Mouse (Mus musculus) lung, adult 10 weeks (tissue): ENCODE results near the gene Supt6. TPM values are rescaled to one million over a fixed set of nuclear protein-coding genes. Genes with fewer than 3 reads are reported as not detected.

Experiments
- polyA plus RNA-seq: library from polyadenylated mRNA; stranded (reverse); fragments of 350-450 nt; fragmentation: Illumina TruSeq; extraction: RNeasy Lipid Tissue Mini Kit (QIAGEN cat#74804); gene quantifications from one replicate; pipeline ENCODE4 v1.2.3, GENCODE M21; 2014; ENCODE audit warnings: low read depth, low replicate concordance; ENCODE audit not compliant: insufficient read depth

The Supt6 gene
- polyA plus RNA-seq = 17.9 TPM

GRCm38 (mm10) chr11:78245627-78246317, at the start of gene Supt6, which contains the start of gene Sdf2:
Gene Supt6 (minus strand): TSS chr11:78245987.
Gene Sdf2 (plus strand): TSS chr11:78245746.

GRCm38 (mm10) chr11:78290654-78291053, 44.9 kb upstream of the Supt6 start, which contains the start of gene BC030499:
Gene BC030499 (plus strand): TSS chr11:78290841.

GRCm38 (mm10) chr11:78261380-78262352, 15.9 kb upstream of the Supt6 start, which contains the start of gene 2610507B11Rik:
Gene 2610507B11Rik (plus strand): TSS chr11:78261752.

GRCm38 (mm10) chr11:78193113-78193512, 52.7 kb downstream of the Supt6 start, which contains the start of gene Proca1:
Gene Proca1 (plus strand): TSS chr11:78193392.

GRCm38 (mm10) chr11:78188331-78189233, 57.2 kb downstream of the Supt6 start, which contains the start of gene Rab34:
Gene Rab34 (plus strand): TSS chr11:78188430.

GRCm38 (mm10) chr11:78182961-78183844, 62.6 kb downstream of the Supt6 start, which contains the start of gene Rpl23a:
Gene Rpl23a (minus strand): TSS chr11:78183584.

GRCm38 (mm10) chr11:78176402-78176862, 69.4 kb downstream of the Supt6 start, which contains the start of the genes Nek8 and Tlcd1:
Gene Nek8 (minus strand): TSS chr11:78176675.
Gene Tlcd1 (plus strand): TSS chr11:78176711.

GRCm38 (mm10) chr11:78164924-78165760, 80.6 kb downstream of the Supt6 start, which contains the start of gene Traf4:
Gene Traf4 (minus strand): TSS chr11:78165589.

Other genes with a start within 250 kb of the Supt6 start
- gene Dhrs13, start 213.7 kb downstream of the Supt6 start, polyA plus RNA-seq = 8.8 TPM
- 43.6 TPM for gene Flot2, start 208.1 kb downstream of the Supt6 start, polyA plus RNA-seq
- 11.6 TPM for gene Eral1, start 165.6 kb downstream of the Supt6 start, polyA plus RNA-seq
- 5.8 TPM for gene Fam222b, start 151.3 kb downstream of the Supt6 start, polyA plus RNA-seq
- 10.4 TPM for gene Traf4, start 80.4 kb downstream of the Supt6 start, polyA plus RNA-seq
- 6.4 TPM for gene Nek8, start 69.3 kb downstream of the Supt6 start, polyA plus RNA-seq
- gene Tlcd1, start 69.3 kb downstream of the Supt6 start, polyA plus RNA-seq = 10.2 TPM
- gene Rpl23a, start 62.4 kb downstream of the Supt6 start, polyA plus RNA-seq = 2,050 TPM
- gene Rab34, start 57.6 kb downstream of the Supt6 start, polyA plus RNA-seq = 29.1 TPM
- gene Proca1, start 52.6 kb downstream of the Supt6 start, polyA plus RNA-seq = 6.4 TPM
- gene Sdf2, start 241 bp downstream of the Supt6 start, polyA plus RNA-seq = 85.1 TPM
- gene 2610507B11Rik, start 15.8 kb upstream of the Supt6 start, polyA plus RNA-seq = 32.5 TPM
- gene BC030499, start 44.9 kb upstream of the Supt6 start, polyA plus RNA-seq = not detected
- gene Spag5, start 55.5 kb upstream of the Supt6 start, polyA plus RNA-seq = 0.42 TPM
- gene Aldoc, start 77.0 kb upstream of the Supt6 start, polyA plus RNA-seq = 6.4 TPM
- gene Pigs, start 82.4 kb upstream of the Supt6 start, polyA plus RNA-seq = 24.9 TPM
- 40.3 TPM for gene Unc119, start 97.5 kb upstream of the Supt6 start, polyA plus RNA-seq
- gene Foxn1, start 140.6 kb upstream of the Supt6 start, polyA plus RNA-seq = not detected
- gene Slc13a2, start 176.2 kb upstream of the Supt6 start, polyA plus RNA-seq = 0.40 TPM
- gene Slc46a1, start 219.7 kb upstream of the Supt6 start, polyA plus RNA-seq = 4.6 TPM